Mouse (Mus musculus): ENCODE data around the gene Dtx3.
"Not testable (repeated sequence)": the region's sequence is repeated elsewhere in the genome, so short reads cannot be mapped to it uniquely, and the experiment has no call there.

The Dtx3 gene

DNA sequence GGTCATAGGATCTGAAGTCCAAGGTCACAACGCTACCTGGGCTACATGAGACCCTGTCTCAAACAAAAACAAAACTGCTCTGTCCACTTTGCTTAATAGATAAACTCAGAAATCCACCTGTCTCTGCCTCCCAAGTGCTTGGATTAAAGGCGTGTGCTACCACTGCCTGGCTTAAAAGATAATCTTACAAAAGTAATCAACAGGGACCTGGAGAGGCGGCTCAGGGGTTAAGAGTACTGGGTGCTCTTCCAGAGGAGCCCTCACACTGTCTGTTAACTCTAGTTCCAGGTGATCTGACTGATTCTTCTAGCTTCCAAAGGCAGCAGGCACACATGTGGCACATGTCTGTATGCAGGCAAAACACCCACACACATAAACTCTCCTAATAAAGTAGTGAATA lies 7.6 kb upstream of the Dtx3 start:
- DNase-seq = no peak

DNA sequence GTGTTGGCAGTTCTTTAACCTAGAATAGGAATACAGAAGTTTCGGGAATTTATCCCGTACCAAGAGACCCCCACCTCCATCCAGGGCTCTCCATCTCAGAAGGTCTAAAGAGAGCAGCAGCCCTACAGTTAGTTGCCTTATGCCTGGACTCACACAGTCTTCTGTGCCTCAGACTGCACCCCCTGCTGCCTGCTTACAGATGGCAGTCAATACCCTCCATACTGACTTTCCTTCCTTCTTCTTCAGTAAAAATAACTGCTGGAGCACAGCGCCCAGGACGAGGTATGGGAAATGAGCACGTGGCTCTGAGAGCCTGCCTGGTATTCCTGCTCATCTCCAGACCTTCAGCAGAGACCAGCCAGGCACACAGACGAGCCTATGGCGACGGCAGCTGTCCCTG lies 4.8 kb upstream of the Dtx3 start:
- DNase-seq = no peak

DNA sequence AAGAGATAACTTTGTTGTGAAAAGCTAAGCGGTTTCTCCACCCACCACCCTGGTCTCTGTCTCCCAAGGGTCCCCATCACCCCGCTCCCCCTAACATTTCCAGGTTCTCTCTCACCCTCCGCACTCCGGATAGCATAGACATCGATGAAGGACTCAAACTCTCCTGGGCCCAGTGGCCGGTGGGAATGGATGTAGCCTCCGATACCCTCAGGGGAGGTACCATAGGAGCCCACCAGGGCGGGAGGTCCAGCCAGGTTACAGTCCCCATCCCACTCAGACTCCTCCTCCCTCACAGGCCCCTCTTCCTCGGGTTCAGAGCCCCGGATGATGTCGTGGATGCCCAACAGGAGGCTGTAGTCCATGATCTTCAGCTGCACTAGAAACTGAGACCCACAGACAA lies 3.9 kb upstream of the Dtx3 start:
- no peak for DNase-seq

DNA sequence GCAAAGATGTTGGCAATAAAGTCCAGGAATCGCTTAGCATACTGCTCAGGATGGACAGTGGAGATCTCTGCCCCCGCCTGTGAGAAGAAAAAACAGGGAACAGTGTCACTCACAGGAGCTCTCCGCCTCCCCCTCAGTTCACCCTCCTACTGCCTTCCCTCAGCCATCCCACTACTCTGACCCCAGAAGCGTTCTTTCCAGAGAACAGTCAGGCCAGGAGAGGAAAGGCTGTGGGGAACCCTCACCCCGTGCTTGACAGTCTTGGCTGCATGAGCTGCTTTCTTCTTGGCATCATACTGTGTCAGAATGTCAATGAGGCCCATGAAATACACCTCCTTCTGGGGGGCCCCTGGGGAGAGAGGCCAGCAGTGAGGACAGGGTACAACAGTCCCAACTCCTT lies 3.5 kb upstream of the Dtx3 start:
- DNase-seq = no peak

DNA sequence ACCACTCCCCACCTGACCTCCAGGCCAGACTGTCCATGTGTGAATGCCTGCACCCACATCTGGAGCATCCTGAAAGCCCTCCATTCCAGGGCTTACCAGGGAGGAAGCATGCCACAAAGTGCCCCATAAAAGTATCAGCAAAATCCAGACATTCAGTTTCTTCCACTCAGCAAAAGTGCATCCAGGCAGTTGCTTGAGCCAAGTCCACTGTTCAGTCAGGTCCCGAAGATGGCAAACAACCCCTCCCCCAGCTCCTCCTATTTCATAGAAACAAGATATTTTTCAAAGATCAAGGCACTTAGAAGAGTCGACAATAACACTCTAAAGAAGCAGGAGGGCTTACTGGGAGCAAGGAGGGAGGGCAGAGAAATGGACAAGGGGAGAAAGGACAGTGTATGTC lies 3.0 kb upstream of the Dtx3 start:
- no peak for DNase-seq

DNA sequence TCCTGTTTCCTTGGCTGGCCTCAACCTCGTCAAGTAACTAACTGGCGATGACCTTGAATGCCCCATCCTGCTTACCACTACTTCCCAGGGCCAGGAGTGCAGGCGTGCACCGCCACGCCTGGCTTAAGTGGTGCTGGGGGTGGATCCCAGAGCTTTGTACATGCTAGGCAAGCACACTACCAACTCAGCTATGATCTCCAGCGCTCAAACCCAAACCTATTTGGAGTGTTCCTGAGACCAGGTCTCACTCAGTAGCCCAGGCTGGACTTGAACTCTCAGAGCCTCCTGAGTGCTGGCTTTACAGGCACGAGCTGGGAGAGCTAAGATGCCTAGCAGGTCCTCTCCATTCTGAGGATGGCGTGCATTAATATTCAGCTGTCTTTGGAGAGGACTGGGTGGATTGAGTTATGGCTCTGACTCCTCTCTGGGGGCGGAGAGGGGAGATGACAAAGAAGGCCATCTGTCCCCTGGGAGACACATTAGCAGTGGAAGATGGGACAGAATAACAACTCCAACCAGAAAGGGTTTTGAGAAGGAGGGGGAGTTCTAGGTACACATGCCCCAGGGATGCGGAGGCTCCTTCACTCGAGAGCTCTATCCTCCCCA lies 2.1 kb upstream of the Dtx3 start:
- DNase-seq = peak; percentile 29

DNA sequence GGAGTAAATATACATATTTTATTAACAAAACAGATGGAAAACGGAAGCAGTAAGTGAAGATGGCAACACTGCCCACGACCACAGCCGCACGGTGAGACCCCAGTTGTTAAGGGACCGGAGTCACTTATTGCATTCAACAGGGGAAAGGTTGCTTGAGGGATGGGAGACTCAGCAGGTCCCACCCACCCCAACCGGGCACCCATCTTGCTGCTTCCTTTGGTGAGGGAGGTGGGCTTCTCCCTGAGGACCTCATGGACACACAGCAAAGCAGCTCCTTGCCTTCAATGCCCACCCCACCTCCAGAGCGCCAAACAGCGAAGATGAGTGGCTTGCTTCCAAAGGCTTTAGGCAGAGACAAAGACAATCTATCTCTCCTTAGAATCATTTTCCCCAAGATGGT lies 1.6 kb upstream of the Dtx3 start:
- DNase-seq = no peak

DNA sequence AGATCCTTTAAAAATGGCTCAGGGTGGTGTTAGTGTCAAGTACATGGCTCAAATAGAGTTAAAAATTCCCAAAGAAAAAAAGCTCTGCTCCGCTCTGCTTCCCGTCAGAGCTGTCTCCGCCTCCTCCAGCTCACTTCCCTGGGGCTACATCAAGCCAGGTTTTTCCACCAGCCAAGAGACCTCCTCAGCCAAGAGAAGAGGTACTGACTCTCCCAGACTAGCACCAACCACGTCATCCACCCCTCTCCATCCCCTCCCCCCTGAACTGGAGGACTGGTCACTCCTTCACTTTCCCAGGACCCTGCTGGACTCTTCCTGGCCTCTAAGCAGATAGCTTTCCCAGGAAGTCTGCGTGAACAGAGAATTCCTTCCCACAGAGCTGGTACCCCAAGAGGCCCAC lies 864 bp upstream of the Dtx3 start:
- DNase-seq = peak; percentile 74

DNA sequence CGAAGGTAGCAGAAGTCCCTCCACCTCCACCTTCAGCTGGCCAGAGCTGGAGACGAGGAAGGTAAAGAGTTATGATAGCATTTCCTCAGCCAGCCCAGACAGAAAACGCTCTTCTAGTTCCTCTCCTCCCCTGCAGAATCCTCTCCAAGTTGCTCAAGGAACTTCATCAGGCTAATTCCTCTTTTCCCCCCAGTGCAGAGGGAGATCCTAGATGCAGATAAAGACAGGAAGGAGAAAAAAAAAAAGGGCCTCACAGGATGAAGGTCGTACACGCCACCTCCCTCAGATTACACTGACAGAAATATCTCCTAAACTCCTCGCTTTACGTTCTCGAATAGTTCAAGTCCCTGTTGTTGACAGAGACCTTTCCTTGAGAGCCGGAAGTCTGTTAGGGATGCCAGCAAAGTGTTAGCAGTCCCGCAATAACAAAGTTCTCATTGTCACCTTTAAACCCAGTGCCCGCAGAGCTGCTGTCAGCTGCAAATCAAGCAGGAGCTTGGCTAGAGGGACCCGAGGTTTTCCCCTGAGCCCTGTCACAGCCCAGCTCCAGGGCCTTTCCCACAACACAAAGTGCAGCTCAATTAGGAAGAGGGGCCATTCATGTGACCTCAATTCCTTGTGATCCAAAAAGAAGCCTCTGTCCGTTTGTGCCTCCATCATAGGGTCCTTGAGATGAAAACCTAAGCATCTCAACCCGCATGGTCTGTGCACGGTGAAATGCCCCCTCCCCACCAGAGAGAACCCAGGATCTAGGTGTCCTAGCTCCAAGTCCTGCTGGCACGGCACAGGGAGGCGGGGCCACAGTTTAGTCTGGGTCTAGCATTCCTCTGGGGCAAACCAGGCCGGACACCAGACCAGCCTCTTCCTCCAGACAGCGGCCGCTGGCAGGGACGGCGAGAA lies 850 bp downstream of the Dtx3 start:
- peak; percentile 84 for DNase-seq

DNA sequence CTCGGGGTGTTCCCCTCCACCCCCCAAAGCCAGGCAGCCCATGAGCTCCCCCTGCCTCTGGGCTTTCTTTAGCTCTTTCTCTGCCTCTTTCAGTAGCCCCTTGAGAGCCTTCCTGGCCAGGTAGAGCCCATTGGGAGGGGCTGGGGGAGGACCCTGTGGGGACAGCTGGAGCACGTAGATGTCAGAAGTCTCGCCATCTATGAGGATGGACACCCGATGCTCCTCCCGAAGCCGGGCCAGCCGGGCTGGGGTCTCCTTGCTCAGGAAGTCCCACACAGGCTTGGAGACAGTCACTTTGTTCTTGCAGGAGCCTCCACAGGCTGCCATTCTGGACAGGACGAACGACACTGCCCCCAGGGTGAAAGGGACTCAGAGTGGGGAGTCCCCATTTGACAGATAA lies 2.5 kb downstream of the Dtx3 start:
- DNase-seq = no peak

DNA sequence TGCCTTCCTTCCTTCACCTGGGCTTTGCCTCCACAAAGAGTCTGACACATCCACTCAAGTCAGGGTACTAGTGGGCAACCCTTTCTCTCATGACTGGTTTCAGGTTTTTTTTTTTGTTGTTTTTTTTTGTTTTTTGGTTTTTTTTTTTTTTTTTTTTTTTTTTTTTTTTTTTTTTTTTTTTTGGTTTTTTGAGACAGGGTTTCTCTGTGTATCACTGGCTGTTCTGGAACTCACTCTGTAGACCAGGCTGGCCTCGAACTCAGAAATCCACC lies 3.5 kb downstream of the Dtx3 start:
- not testable (repeated sequence) for DNase-seq

DNA sequence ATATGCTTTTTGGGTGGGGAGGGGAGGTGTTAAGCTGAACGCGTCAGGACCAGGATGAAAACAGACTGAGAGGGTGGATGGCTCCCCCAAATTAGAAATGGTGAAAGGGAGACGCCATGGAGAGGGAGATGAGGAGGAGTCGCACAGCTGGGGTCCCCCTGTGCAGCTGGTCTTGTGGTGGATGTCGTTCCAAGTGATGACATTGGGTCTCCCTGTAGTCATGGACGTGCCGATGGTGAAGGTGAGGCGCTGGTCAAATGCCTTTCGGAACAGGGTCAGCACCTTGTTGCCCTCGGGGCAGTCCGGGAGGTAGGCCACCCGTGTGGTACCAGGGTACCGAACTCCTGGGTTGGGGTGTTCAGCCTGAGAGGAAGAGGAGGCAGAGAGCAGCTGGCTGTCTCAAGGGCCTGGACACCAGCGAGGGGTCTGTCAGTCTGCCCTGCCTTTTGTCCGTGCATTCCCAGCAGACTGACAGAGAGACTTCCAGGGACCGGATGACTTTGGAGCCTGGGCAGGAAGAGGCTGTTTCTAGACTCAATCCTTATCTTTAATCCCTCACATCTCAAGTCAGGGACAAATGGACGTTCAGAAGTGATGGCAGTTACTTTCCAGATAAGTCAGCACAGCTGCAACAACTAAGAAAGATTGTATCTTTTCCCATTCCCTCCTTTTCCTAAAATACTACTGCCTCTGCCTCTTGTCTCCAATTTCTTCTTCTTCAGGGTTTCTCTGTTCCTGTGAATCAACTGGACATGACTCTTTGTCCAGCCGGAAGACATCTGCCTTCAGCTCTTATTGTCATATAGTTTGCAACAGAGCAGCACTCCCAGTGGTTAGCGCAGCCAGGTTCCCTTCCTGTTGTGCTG lies 4.1 kb downstream of the Dtx3 start:
- no peak for DNase-seq

DNA sequence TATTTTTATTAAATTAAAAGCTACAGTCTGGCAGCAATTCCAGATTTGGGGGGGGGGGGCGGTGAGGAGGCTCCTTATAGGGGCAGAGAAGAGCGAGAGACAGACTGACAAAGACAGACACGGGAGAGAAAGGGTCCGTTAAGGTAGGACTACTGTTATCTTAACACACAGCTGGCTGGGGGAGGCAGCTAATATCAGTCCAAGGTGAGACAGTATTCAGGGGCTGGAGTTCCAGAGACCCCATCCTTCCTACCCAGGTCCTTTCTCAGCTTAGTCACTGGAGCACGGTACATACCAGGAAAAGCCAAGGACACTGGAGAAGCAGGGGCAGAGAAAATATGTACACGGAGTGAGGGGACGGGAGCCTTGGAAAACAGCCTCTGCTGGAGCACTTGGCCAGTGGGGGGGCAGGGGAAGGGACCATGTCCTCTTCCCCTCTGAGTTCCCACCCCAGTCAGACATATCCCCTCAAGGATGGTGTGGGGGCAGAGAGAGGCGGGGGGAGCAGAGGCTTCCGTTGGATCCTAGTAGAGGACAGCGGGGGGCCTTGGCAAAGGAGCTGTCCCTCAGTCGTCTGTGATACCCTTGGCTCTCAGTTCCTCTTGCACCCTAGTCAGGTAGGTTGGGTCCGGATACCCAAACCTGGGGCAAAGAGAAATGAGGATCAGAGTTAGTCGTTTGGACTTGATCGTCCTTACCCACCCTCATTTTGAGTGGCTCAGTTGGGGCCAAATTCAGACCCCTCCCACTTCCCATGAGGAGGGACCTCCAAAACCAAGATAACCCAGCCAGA lies 4.9 kb downstream of the Dtx3 start:
- no peak for DNase-seq

DNA sequence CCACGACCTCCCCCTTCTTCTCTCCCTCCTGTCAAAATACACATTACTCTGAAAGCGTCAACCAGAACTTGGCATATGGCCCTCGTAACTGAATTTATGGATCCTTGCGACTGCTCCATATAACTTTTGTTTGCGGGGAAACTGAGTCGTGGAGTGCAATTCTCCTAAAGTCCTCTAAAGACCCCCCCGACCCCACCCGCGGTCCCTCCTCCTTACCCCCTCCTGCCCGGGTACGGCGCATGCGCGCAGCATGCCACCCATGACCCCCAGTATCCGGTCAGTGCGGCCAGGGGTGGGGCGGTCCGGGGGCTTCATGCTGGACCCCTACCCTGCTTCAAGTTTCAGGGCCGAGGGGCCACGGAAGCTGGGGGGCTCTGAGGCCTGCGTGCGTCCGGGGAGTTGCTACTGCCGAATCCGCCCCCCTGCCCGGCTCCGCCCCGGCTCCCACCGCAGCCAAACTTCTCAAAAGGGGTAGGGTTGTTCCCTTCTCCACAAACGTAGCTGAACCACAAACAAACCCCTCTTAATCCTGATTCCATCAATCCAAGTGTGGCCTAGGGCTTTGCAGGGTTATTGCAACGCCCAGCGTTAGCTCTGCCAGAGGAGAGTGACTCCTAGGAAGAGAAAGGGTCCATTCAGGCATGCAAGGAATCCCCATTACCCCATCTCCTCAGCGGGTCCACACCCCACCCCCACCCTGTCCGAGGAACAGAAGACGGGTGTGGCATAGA lies 5.7 kb downstream of the Dtx3 start, which contains the start of gene Arhgef25:
Arhgef25 (minus strand) TSS at position 433 of the 731 bp plus-strand sequence.
- peak; percentile 44 for DNase-seq

DNA sequence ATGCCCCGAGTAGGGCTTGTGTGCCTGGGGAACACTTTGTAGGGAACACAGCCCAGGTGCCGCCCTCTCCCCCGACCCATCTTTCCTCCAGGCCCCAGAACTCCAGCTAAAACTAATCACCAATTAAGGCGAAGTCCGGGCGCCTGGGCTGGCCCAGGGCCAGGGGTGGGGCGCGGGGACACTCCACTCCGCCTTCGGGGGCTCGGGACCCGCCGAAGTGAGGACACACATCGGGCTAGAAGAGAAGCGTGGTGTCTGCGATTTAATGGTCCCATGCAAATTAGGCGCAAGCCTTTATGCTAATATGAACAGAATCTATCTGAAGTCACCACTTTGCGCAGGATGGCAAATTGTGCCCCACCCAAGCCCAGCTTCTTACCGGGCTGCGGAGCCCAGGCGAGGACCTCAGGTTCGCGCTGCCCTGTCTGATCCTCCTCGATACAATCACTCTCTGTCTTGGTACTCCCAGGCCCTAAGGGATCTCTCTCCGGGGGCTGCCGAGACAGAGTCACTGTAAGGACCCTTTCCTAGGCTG lies 6.3 kb downstream of the Dtx3 start:
- DNase-seq = peak; percentile 41

DNA sequence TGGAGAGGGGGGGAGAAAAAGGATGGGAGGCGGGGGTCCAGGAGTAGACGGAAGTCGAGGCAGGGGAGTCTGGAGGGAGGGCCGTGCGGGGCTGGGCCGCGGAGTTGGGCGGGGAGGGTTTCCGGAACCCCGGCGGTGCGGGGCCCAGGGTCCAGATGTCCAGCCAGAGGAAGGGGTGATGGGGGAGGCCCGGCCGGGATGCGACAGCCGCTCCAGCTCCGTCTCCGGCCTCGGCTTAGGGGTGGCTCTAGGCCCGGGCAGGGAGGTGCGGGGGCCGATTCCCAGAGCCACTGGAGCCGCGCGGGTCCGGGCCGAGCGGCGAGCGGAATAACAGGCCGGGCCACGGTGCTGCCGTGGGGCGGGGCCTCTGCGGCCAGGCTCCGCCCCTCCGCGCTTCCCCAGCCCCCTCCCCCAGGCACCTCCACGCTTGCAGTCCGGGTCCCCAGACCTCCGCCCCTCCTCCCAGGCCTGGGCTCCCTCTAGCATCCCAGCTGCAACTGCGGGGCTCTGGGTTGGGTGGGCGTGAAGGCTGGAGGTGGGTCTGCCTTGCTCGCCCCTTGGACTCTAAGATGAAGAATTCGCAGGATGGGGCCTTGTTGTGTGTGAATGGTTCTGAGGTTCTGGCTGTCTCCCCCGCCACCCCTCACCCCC lies 6.9 kb downstream of the Dtx3 start:
- DNase-seq = peak; percentile 30

DNA sequence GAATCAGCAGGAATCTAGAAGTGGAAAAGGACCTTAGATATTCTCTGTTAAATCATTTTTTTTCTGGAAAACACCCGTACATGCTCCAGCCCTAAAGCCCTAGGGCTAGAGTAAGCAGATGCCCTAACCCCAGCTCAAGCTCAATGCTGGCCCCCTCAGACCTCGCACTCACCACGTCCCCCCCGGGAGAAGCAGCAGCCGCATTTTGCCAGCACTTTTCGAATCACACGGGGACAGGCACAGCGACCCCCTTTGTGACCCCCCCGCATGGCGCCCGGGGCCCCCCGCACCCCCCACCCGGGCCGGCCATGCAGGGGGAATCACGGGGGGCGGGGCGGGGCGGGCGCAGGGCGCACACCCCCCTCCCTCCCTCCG lies 7.5 kb downstream of the Dtx3 start:
- no peak for DNase-seq

DNA sequence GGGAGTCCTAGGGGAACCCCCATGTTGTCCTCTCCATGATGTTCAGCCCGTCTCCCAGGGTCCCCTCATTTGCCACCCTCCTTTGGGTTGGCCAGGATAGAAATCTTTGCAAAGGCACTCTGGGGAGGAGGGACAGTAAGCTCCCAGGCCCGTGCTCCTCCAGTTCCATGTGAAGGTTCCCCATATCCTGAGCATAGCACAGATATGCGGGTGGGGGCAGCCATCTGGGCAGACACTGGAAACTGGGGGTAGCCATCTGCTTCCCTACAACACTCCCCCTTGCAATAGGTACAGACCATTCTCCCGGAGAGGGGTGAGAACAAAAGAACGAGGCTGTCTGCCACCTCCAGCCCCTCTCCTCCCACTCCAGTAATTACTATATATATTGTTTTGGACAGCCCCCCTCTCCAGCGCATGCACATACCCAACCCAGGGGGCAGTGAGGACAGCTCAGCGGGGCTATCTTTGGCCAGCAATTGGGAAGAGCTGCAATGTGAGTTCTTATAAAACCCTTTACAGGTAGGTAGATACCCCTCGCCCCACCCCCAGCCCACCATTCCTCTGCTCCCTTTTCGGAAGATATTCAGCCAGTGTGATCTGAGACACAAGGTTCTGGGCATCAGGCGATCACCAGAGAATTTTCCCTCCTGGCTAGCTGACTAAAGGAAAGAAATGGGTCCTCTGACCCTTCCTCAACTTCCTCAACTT lies 8.0 kb downstream of the Dtx3 start:
- DNase-seq = no peak

DNA sequence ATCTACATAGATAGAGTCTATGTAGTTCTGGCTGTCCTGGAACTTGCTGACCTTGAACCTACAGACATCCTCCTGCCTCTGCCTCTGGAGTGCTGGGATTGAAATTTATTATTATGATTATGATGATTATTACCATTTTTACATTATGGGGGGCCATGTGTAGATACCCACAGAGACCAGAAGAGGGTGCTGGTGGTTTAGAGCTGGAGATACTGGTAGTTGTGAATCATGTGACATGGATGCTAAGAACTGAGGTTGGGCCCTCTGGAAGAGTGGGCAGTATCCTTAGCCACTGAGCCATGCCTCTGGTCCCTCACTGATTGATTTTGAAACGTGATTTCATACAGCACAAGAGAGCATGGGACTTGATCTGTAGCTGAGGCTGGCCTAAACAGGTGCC lies 9.1 kb downstream of the Dtx3 start:
- DNase-seq = no peak

DNA sequence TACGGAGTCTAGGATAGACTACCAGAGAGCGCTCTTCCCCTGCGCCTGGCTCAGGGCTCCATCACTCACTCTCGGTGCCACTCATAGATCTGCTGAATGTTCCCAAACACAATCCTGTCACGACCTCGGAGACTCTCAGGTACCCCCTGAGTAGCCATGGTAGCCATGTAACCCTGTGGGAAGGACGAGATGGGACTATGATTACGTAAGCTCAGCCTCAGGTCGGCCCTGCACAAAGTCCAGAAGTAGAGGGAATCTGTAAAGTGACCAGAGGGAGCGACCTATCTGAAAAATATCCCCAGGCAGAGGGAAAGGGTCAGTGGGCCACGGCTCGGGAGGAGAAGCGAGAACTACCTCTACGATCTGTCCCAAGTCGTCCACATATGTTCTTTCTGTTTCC lies 10.0 kb downstream of the Dtx3 start:
- DNase-seq = no peak

DNA sequence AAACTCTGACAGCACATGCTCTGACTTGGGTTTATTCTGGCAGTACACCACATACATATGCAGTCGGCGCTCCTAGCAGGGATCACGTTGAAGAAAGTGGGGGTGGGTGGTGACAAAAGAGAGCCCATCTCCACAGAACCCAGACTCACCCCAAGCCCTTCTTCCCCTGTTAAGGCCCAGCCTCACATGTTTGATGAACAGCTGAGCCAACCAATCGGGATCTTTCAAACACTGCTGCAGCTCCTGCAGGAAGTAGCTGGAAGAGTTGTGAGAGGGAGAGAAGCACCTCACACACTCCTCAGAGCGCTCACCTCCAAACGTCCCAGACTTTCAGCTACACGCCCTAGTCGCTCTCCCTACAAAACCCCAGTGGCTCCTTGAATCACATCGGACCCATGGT lies 10.4 kb downstream of the Dtx3 start:
- no peak for DNase-seq

Data from lung, postnatal 36 days (tissue).